Comparison of ENCODE assay signal across 8 mouse cellular contexts in the genomic region with DNA sequence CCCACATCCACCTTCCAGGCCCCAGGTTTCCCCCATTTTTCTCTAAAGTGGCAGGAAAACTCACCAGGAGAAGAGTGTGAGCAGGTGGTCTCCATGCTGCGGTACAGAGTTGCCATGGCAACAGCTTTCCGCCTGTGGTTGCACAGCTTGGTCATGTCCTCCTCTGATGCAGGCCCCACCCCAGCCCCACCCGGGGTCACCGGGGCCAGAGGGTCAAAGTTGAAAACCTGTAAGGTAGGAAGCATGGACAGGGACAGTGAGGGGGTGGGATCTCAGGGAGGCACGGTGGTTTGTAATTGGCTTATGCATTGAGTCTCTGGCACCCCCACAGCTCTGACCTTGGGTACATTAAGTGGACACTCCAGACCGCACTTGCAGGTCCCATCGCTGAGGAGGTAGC. TPM values are rescaled to one million over a fixed set of nuclear protein-coding genes. Genes with fewer than 3 reads are reported as not detected.
DNase-seq lines count a peak whose midpoint lies in the region; ATAC-seq and TF ChIP-seq lines count a peak whose summit lies in the region.

No protein-coding gene starts in this region.

- WGBS in forebrain, embryonic 14.5 days = 46% methylated on average over 7 of the region's 7 CpGs
- 68% methylated on average over 7 of the region's 7 CpGs for WGBS in liver, embryonic 13.5 days (ENCODE audit: insufficient replicate concordance)

- H3K4me2 ChIP-seq in forebrain, embryonic 14.5 days (ENCODE audit: low read length) = peak overlapping the region; percentile 78
- H3K4me2 ChIP-seq in liver, embryonic 13.5 days = peak overlapping the region; percentile 88

- H3K27ac ChIP-seq in forebrain, embryonic 14.5 days (ENCODE audit: low read depth, low read length) = peak overlapping the region; percentile 21; the same call in 1 of the 2 replicates
- peak overlapping the region; percentile 100 for H3K27ac ChIP-seq in liver, embryonic 13.5 days

- no peaks in the 10 kb centered on the region for H3K9me3 ChIP-seq in E14TG2a.4 (ENCODE audit: low read length)
- no peaks in the 10 kb centered on the region for H3K9me3 ChIP-seq in forebrain, embryonic 14.5 days (replicated peaks; ENCODE audit: control insufficient read depth, low read length)
- H3K9me3 ChIP-seq in liver, embryonic 13.5 days (replicated peaks) = no peaks in the 10 kb centered on the region

- peaks cover 87% of the 10 kb centered on the region for H3K4me1 ChIP-seq in E14TG2a.4 (replicated peaks; ENCODE audit: low read depth, low read length)
- H3K4me1 ChIP-seq in forebrain, embryonic 14.5 days (ENCODE audit: control insufficient read depth, insufficient read depth, low read length) = peaks cover 22% of the 10 kb centered on the region
- H3K4me1 ChIP-seq in liver, embryonic 13.5 days (replicated peaks) = peaks cover 56% of the 10 kb centered on the region

- peak overlapping the region; percentile 75; the same call in 1 of the 2 replicates for H3K9ac ChIP-seq in forebrain, embryonic 14.5 days (ENCODE audit: low read length)
- H3K9ac ChIP-seq in liver, embryonic 13.5 days = peak overlapping the region; percentile 96; the same call in 1 of the 2 replicates

- H3K36me3 ChIP-seq in E14TG2a.4 (ENCODE audit: insufficient read depth, low read length) = peaks cover 64% of the 10 kb centered on the region
- H3K36me3 ChIP-seq in forebrain, embryonic 14.5 days (ENCODE audit: control insufficient read depth, insufficient read depth, low read length) = peaks cover 58% of the 10 kb centered on the region
- H3K36me3 ChIP-seq in liver, embryonic 13.5 days = peaks cover 58% of the 10 kb centered on the region

- peak; percentile 67 for DNase-seq in cerebellum, adult 9-10 months
- DNase-seq in cerebellum, adult 9-11 months = no peak
- DNase-seq in forebrain, embryonic 14.5 days (ENCODE audit: low spot score) = peak; percentile 45
- no peak for DNase-seq in liver, embryonic 13.5 days
- DNase-seq in yolk sac, embryonic 10.5 days (ENCODE audit: low spot score) = peak; percentile 84
- DNase-seq in left cerebral cortex, adult 9 months (ENCODE audit: low spot score in 2 of 2) = no peak
- DNase-seq in frontal cortex, postnatal 14 days (ENCODE audit: low spot score in 2 of 2) = no peak

- no peaks in the 10 kb centered on the region for H3K27me3 ChIP-seq in E14TG2a.4 (ENCODE audit: insufficient read depth, low read length)
- H3K27me3 ChIP-seq in forebrain, embryonic 14.5 days (replicated peaks; ENCODE audit: control insufficient read depth, insufficient read depth, low read length) = no peaks in the 10 kb centered on the region
- no peaks in the 10 kb centered on the region for H3K27me3 ChIP-seq in liver, embryonic 13.5 days

- TF ChIP-seq CTCF in E14TG2a.4 (conservative IDR thresholded peaks at IDR 0.05; ENCODE audit: low read length) = no peak

- H3K4me3 ChIP-seq in E14TG2a.4 (replicated peaks; ENCODE audit: low read length) = peak overlapping the region; percentile 86; the same call in 1 of the 2 replicates
- peak overlapping the region; percentile 52; the same call in 1 of the 2 replicates for H3K4me3 ChIP-seq in forebrain, embryonic 14.5 days (ENCODE audit: low read depth, low read length)
- H3K4me3 ChIP-seq in liver, embryonic 13.5 days (replicated peaks) = peak overlapping the region; percentile 78

- ATAC-seq in forebrain, embryonic 14.5 days = no peak
- no peak for ATAC-seq in liver, embryonic 13.5 days (ENCODE audit: low read depth)

RNA-seq across cellular contexts. Expression of a gene that starts 2.1 kb away (rescaled TPM):
- 8.4 and 11.2 TPM in 2 replicates for polyA plus RNA-seq in forebrain, embryonic 14.5 days (2014; fragmentation: Nextera tagmentation; extraction: Ambion mirVana)
- 5.9 and 6.5 TPM in 2 replicates for polyA plus RNA-seq in liver, embryonic 13.5 days (2015; fragmentation: Nextera tagmentation; extraction: Ambion mirVana)

RNA-seq across cellular contexts. Expression of a gene that starts 20.6 kb away (rescaled TPM):
- polyA plus RNA-seq in forebrain, embryonic 14.5 days (2014; fragmentation: Nextera tagmentation; extraction: Ambion mirVana) = 286 and 300 TPM in 2 replicates
- polyA plus RNA-seq in liver, embryonic 13.5 days (2015; fragmentation: Nextera tagmentation; extraction: Ambion mirVana) = 80.0 and 80.1 TPM in 2 replicates

RNA-seq across cellular contexts. Expression of a gene that starts 23.6 kb away (rescaled TPM):
- 47.6 and 68.8 TPM in 2 replicates for polyA plus RNA-seq in forebrain, embryonic 14.5 days (2014; fragmentation: Nextera tagmentation; extraction: Ambion mirVana)
- 0.02 and 0.14 TPM in 2 replicates for polyA plus RNA-seq in liver, embryonic 13.5 days (2015; fragmentation: Nextera tagmentation; extraction: Ambion mirVana)

RNA-seq across cellular contexts. Expression of a gene that starts 24.9 kb away (rescaled TPM):
- 124 and 135 TPM in 2 replicates for polyA plus RNA-seq in forebrain, embryonic 14.5 days (2014; fragmentation: Nextera tagmentation; extraction: Ambion mirVana)
- 150 and 166 TPM in 2 replicates for polyA plus RNA-seq in liver, embryonic 13.5 days (2015; fragmentation: Nextera tagmentation; extraction: Ambion mirVana)

RNA-seq across cellular contexts. Expression of a gene that starts 35.0 kb away (rescaled TPM):
- 0.70 and 1.2 TPM in 2 replicates for polyA plus RNA-seq in forebrain, embryonic 14.5 days (2014; fragmentation: Nextera tagmentation; extraction: Ambion mirVana)
- 14.0 and 15.1 TPM in 2 replicates for polyA plus RNA-seq in liver, embryonic 13.5 days (2015; fragmentation: Nextera tagmentation; extraction: Ambion mirVana)

Comparison
In these comparisons a context has a peak if more than half of its experiments do, and no peak if none do; other contexts are left out.
1. DNase-seq: peak in cerebellum, adult 9-10 months (single experiment), forebrain, embryonic 14.5 days (single experiment) and yolk sac, embryonic 10.5 days (single experiment); none in cerebellum, adult 9-11 months (single experiment), liver, embryonic 13.5 days (single experiment), left cerebral cortex, adult 9 months (0 of 2) and frontal cortex, postnatal 14 days (0 of 2).
2. RNA of a gene that starts 23.6 kb away (polyA plus RNA-seq): 47.6 to 68.8 TPM in forebrain, embryonic 14.5 days; 0.02 to 0.14 TPM in liver, embryonic 13.5 days; every median in the first group is over 10 times any median in the second.
3. Peak in every context shown above with its lines, with median percentiles within 50 percentile points of each other: H3K4me3 ChIP-seq.